Mouse (Mus musculus): ENCODE data around the gene Gcc1. TPM values are rescaled to one million over a fixed set of nuclear protein-coding genes. Genes with fewer than 3 reads are reported as not detected.

Gcc1 gene
- polyA plus RNA-seq, 1 experiment, result 4.1 TPM

- peaks cover 2% of the 10 kb centered on the region; the same call in 1 of the 2 replicates for H3K4me1 ChIP-seq (ENCODE audit: control insufficient read depth, insufficient read depth, insufficient read length, low read length)
- no peak overlapping the region for H3K27ac ChIP-seq (replicated peaks; ENCODE audit: low read depth, low read length)
- H3K4me3 ChIP-seq (ENCODE audit: insufficient read depth, low read depth, low read length), result no peak overlapping the region
Observed at GRCm38 (mm10) chr6:28399791-28400190, 28.4 kb downstream of the Gcc1 start.

- Histone ChIP-seq H3K4me1 (ENCODE audit: control insufficient read depth, insufficient read depth, insufficient read length, low read length) (peaks cover 2% of the 10 kb centered on the region; the same call in 1 of the 2 replicates), H3K4me3 (ENCODE audit: insufficient read depth, low read depth, low read length) (no peak overlapping the region), H3K27ac (replicated peaks; ENCODE audit: low read depth, low read length) (no peak overlapping the region)
Observed at GRCm38 (mm10) chr6:28398726-28399125, 29.5 kb downstream of the Gcc1 start.

GRCm38 (mm10) chr6:28397681-28398203, 30.4 kb downstream of the Gcc1 start, which contains the start of gene Zfp800:
TSS of gene Zfp800 (minus strand) at chr6:28398005.
- no peak within 1 kb of the TSS for H3K27ac ChIP-seq (replicated peaks; ENCODE audit: low read depth, low read length)
- peaks cover 2% of the 10 kb centered on the region; the same call in 1 of the 2 replicates for H3K4me1 ChIP-seq (ENCODE audit: control insufficient read depth, insufficient read depth, insufficient read length, low read length)
- peak within 1 kb of the TSS; percentile 63 for H3K4me3 ChIP-seq (ENCODE audit: insufficient read depth, low read depth, low read length)

- peaks cover 2% of the 10 kb centered on the region; the same call in 1 of the 2 replicates for H3K4me1 ChIP-seq (ENCODE audit: control insufficient read depth, insufficient read depth, insufficient read length, low read length)
- H3K4me3 ChIP-seq (ENCODE audit: insufficient read depth, low read depth, low read length), result peak overlapping the region; percentile 63
- H3K27ac ChIP-seq (replicated peaks; ENCODE audit: low read depth, low read length), result no peak overlapping the region
Observed at GRCm38 (mm10) chr6:28396853-28397457, 31.2 kb downstream of the Gcc1 start.

- no peak overlapping the region for H3K4me3 ChIP-seq (ENCODE audit: insufficient read depth, low read depth, low read length)
- H3K4me1 ChIP-seq (ENCODE audit: control insufficient read depth, insufficient read depth, insufficient read length, low read length), result peaks cover 2% of the 10 kb centered on the region; the same call in 1 of the 2 replicates
- no peak overlapping the region for H3K27ac ChIP-seq (replicated peaks; ENCODE audit: low read depth, low read length)
Observed at GRCm38 (mm10) chr6:28396051-28396852, 31.9 kb downstream of the Gcc1 start.

GRCm38 (mm10) chr6:28389038-28389437, 39.2 kb downstream of the Gcc1 start:
- Histone ChIP-seq H3K4me1 (ENCODE audit: control insufficient read depth, insufficient read depth, insufficient read length, low read length) (no peaks in the 10 kb centered on the region), H3K4me3 (ENCODE audit: insufficient read depth, low read depth, low read length) (no peak overlapping the region), H3K27ac (replicated peaks; ENCODE audit: low read depth, low read length) (no peak overlapping the region)

- Histone ChIP-seq H3K4me3 (ENCODE audit: insufficient read depth, low read depth, low read length) (no peak overlapping the region), H3K4me1 (ENCODE audit: control insufficient read depth, insufficient read depth, insufficient read length, low read length) (no peaks in the 10 kb centered on the region)
Observed at GRCm38 (mm10) chr6:28385169-28385568, 43.0 kb downstream of the Gcc1 start.

GRCm38 (mm10) chr6:28381983-28382382, 46.2 kb downstream of the Gcc1 start:
- H3K4me3 ChIP-seq (ENCODE audit: insufficient read depth, low read depth, low read length), result no peak overlapping the region
- H3K27ac ChIP-seq (replicated peaks; ENCODE audit: low read depth, low read length), result no peak overlapping the region

More at GRCm38 (mm10) chr6:28385169-28385568, 43.0 kb downstream of the Gcc1 start:
- H3K27ac ChIP-seq (replicated peaks; ENCODE audit: low read depth, low read length), result no peak overlapping the region

GRCm38 (mm10) chr6:28369966-28370683, 58.1 kb downstream of the Gcc1 start:
- Histone ChIP-seq H3K4me1 (ENCODE audit: control insufficient read depth, insufficient read depth, insufficient read length, low read length) (no peaks in the 10 kb centered on the region), H3K27ac (replicated peaks; ENCODE audit: low read depth, low read length) (no peak overlapping the region)

More at GRCm38 (mm10) chr6:28381983-28382382, 46.2 kb downstream of the Gcc1 start:
- H3K4me1 ChIP-seq (ENCODE audit: control insufficient read depth, insufficient read depth, insufficient read length, low read length), result no peaks in the 10 kb centered on the region

GRCm38 (mm10) chr6:28367575-28367974, 60.6 kb downstream of the Gcc1 start:
- Histone ChIP-seq H3K4me1 (ENCODE audit: control insufficient read depth, insufficient read depth, insufficient read length, low read length) (no peaks in the 10 kb centered on the region), H3K4me3 (ENCODE audit: insufficient read depth, low read depth, low read length) (no peak overlapping the region), H3K27ac (replicated peaks; ENCODE audit: low read depth, low read length) (no peak overlapping the region)

More at GRCm38 (mm10) chr6:28369966-28370683, 58.1 kb downstream of the Gcc1 start:
- no peak overlapping the region for H3K4me3 ChIP-seq (ENCODE audit: insufficient read depth, low read depth, low read length)

Other genes starting within 250 kb of the Gcc1 start
- 6.8 and 11.5 TPM in 2 replicates for gene Zfp800, start 30.4 kb downstream of the Gcc1 start, polyA plus RNA-seq (2012; ENCODE audit: insufficient read depth, insufficient read length, missing spikeins)
- 65.6 and 67.5 TPM in 2 replicates for gene Arf5, start 4.8 kb downstream of the Gcc1 start, polyA plus RNA-seq (2012; ENCODE audit: insufficient read depth, insufficient read length, missing spikeins)
- gene Fscn3, start 601 bp downstream of the Gcc1 start, polyA plus RNA-seq (2012; ENCODE audit: insufficient read depth, insufficient read length, missing spikeins), result not detected in 2 replicates
- not detected in 2 replicates for gene Pax4, start 21.0 kb upstream of the Gcc1 start, polyA plus RNA-seq (2012; ENCODE audit: insufficient read depth, insufficient read length, missing spikeins)
- 18.4 and 25.4 TPM in 2 replicates for gene Snd1, start 46.7 kb upstream of the Gcc1 start, polyA plus RNA-seq (2012; ENCODE audit: insufficient read depth, insufficient read length, missing spikeins)